Mouse (Mus musculus) urinary bladder, adult 2 months (tissue): Measurements from ENCODE around the gene Osbp. TPM values are rescaled to one million over a fixed set of nuclear protein-coding genes. Genes with fewer than 3 reads are reported as not detected.

Experiments used
- DNase-seq: peaks from one replicate; pipeline ENCODE4 v3.0.0; 2022; ENCODE audit warnings: low spot score
- polyA plus RNA-seq: library from polyadenylated mRNA; depleted of rRNA; stranded (reverse); fragments of >200 nt; gene quantifications from 2 replicates; pipeline ENCODE4 v1.2.3, GENCODE M21; 2012

Osbp gene
- polyA plus RNA-seq, 1 experiment, result 33.2 TPM

DNA sequence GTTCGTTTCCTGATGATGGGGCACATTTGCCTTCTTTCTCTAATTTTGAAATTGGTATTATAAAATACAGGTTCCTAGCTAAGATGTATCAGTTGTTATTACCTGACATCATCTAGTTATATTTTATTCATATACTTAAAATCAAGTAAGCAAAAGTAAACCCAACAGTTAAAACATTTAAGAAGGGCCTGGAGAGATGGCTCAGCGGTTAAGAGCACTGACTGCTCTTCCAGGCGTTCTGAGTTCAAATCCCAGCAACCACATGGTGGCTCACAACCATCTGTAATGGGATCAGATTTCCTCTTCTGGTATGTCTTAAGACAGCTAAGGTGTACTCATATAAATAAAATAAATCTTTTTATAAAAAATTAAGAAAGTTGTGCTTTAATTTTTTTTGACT lies 22.1 kb downstream of the Osbp start:
- DNase-seq, result no peak

DNA sequence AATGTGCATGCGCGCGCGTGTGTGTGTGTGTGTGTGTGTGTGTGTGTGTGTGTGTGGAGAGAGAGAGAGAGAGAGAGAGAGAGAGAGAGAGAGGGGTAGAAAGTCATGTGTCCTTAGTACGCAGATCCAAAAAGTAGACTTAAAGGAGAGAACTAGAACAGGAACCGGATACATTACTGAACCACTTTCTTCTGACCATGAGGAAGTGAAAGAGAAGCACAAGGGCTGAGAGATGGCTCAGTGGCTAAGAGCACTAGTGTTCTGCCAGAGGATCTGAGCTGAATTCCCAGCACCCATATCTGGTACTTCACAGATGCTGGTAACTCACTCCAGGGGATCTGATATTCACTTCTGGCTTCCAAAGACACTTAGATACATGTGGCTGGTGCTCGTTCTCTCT lies 23.6 kb downstream of the Osbp start:
- no peak for DNase-seq

DNA sequence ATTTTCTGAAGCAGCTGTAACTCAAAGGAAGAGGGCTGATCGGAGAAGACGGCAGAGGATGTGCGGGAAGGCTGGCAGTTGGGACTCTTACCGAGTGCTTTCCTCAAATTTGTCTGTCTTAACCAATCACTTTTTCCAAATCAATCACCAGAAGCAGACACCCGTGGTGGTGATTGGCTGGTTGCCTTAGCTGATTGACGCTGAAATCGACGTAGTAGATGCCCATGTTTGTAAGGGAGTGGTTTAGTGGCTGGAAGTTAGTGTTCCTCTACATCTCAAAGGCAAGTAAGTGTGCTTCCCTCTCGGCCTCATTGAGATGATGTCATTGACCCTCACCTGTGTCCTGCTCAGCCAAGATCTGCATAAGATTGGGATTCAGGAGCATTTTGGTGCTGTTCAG lies 26.3 kb downstream of the Osbp start:
- DNase-seq, result no peak

DNA sequence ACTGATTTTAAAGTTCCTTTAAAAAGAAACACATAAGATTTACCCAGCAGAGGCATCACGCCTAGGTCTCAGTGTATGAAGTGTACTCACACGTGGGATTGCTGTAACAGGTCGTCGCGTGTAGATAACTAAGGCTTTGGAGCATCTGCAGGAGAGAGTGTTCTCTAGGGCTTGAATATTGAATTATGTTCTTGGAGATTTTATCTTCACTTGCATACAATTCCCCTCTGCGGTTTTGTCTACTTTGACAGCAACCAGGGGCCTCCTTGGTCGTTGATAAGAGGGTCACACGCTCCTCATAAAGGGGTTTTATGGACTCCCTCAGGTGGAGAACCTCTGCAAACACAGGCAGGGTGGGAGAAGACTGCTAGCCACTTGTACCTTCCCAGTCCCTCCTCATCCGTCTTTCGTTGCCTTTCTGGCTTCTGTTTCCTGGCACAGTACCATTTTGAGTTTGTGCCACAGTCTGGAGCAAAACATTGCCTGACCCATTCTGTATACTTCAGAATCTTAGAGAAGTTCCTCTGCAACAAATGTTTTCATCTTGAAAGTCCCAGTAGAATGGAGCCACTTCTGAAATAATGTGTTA lies 26.8 kb downstream of the Osbp start:
- DNase-seq, result no peak

DNA sequence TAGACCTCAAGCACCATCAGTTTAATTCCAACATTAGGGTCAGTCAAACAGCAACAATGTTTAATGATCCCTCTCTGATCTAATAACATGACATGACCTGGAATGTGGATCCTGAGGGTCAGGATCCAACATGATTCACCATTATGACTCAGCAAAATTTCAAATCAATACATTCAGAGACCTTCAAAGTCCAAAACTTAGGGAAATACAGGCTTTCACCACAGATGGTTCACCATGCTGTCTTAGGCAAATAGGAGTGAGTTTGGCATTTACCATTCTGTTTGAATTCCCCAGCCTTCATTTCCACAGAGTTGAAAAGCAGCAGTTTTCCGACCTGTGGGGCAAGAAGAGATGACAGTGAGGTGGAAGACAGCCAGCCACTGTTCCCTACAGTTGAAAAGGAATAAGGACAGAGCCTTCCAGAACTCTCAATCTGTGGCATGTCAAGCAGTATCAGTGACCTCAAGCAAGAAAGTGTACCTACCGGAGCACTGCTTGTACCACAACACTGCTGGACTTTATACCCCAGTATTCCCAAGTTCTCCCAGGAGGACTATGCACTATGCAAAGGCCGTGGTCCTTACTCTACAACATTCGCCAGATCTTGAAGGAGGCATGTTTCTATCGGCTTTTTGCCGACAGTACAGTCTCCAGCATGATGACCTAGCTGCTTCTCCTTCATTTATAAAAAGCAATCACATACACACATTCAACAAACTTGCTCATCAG lies 29.1 kb downstream of the Osbp start:
- DNase-seq, result no peak

DNA sequence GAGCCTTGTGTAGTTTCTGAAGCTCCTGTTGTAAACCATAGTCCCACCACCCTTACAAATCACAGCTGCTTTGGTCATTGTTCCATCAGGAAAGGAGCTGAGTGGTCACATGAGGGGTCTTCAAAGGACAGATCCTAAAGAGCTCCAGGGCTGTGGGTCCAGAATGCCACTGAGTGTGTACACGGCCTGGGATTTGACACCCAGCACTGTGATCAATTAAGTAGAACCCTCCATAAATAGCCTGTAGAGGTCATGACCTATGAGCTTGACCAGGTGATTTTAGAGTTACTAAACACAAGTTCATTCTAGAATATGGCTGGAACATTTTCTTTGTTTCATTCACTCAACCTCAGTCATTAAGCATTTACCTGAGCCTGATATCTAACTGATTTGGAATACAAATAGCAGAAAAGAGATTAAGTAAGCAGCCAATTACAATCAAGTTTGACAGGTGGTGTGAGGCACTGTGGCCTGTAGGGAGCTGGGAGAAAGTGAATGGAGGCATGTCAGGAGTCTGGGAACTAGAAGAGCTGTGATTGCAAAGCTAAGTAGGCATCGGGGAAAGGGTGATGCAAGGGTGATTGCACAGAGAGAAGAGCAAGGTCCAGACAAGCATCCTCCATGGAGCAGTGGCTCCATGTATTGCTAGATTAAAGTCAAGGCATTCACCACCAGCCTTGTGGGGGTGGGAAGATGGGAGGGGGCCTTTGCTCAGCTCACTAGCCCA lies 30.1 kb downstream of the Osbp start:
- DNase-seq, result no peak

DNA sequence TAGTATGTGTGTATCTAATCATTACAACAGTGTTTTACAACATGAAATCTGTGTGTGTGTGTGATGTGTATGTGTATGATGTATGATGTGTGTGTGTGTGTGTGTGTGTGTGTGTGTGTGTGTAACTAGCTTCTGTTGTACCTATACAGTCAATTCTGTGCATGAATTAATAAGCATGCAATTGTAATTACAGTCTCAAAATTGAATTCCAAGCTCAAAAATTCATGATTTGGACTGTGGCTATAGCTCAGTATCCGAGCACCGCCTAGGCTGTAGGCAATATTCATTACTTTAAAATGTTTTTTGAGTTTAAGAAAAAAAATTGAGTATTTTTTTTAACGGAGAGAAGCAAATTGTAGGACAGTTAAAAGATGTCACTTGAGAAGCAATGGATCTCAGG lies 35.9 kb downstream of the Osbp start:
- no peak for DNase-seq

DNA sequence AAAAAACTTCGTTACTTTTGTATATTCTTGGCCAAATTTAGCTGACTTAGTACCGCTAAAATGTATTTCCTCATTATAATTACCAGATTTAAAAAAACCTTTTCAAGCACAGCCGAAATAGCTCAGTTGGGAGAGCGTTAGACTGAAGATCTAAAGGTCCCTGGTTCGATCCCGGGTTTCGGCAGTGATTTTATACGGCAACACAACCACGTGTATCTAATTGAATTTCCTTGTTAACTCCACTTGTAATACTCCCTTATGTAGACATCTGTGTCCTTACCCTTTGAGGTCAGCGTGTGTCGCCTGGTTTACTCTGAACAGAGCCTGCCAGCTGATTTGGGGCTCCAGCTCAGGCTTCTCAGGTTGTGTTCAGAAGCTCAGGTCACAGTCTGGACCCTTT lies 36.4 kb downstream of the Osbp start:
- DNase-seq, result no peak

DNA sequence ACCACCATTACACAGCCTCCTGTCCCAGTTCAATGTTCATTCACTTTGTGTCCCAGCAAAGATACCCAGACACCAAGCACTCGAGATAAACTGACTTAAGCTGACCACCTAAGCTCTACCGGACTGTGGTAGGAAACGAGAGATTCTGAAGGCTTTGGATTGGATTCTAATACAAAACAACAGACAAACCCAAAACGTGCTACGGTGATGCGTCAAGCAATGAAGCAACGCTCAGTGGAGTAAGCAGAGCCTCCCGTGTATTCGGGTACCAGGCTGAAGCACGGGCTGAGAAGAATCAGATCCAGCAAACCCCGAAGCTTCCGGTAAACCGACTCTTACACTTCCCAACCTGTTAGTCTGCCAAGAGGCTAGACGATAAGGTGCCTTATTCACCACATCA lies 37.0 kb downstream of the Osbp start:
- no peak for DNase-seq

DNA sequence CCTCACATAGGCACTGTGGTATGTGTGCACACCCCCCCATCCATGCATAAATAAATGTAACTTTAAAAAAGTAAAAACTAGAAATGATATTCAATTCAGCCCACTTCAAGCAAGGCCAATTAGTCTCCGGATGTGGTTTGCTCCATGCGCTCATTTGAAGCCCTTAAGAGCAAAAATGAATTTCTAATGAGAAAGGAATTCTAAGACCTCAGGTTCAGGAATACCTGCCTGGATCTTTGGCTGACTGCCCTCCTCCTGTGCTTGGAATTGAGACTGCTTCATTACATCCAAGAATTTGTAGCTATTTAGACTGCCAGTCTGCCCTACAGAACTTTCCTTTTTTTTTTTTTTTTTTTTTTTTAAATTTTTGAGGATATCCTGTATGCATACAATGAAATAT lies 37.8 kb downstream of the Osbp start:
- no peak for DNase-seq

DNA sequence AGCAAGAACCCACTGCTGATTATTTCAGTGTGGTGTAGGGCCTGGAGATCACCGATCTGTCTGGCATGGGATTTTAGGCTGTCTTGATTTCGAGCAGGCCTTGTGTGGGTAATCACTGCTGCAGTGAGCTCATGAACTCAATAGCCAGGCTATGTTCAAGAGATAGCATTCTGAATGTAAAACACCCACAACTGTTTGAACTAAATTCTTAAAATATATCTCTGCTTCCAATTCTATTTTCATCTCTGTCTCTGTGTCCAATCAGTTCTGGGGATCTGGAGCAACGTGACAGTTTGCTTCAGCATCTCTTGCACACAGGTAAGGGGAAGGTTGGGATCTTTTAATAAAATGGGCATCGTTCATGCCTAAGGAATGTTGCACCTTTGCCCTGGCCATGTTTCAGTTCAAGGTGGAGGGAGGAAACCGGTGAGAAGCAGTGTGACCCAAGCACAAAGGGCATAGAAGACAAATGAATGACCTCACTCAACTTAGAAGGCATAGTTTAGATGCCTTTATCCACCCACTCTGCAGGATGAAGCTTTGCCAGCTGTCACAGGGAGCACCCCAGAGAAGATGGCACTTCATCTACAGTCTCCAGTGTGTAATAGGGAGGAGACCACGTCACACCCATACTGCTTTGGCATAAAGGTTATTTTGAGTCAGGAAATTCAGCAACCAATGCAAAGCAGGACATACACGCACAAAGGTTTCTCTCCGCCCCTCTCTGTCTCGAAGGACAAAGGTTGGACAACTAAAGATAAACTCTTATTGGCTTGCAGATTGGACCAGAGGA lies 38.7 kb downstream of the Osbp start:
- DNase-seq, result no peak

DNA sequence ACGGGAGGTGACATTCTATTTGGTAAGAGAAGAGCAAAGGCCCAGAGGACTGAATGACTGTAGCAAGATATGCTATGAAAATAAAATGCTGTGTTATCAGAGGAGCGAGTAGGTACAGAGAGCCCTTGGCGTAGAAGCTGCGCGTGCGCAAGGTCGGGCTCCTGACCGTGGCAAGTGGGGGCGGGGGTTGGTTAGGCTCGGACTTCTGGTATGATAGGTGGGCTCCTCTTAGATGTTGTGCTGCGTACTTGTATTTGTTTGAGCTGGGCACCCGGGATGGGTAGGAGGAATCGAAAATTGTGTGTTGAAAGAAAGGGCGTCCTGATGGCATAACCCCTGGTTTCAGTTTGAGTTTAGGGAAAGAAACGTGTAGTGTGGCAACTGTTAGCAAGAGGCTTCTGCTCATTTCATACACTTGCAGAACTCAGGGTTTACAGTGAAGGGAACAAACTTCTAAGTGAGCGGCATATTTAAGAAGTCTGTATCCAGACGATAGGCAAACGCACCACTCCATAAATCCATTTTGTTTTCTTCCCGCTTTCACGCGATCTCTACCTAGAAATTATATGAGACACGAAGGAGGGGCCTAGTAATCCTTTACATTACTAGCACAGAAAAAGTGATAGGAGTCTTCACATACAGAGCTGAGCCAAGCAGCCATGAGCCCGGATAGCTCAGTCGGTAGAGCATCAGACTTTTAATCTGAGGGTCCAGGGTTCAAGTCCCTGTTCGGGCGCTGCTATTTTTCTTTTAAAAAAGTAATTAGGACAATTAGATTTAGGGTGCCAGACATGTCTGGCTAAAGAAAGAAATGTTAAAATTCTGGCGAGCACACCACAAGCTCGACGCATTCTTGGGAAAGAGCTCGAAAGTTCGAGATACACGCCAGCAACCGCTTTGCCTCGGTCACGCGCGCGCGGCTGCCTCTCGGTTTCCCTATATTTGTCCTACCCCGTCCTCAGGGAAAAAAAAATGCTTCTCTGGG lies 39.9 kb downstream of the Osbp start:
- peak; percentile 73 for DNase-seq

DNA sequence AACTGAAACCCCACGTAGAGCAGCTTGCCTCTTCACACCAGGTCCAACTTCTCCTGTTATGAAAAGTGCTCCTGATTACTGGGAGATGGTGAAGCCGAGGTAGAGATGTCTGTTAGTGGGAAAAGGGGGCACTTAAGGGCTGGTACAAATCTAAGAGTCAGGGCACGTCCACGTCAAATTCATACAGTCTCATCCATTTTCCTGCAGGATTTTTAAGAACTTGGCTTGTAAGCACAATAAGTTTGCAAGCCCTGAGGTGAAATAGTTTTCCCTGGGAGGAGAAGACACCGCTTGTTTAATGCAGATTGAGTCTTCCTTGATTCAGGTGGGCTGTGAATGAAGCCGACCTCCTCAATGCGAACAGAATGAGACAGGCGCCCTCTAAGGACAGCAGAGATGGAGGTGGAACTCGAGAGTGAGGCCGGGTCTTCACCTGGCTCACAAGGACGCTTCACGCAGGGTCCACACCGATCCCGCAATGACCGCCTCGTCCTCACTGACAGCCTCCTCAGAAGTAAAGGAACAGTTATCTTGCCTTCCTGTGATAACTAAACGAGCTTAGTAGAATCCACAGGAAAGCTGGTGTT lies 40.7 kb downstream of the Osbp start:
- no peak for DNase-seq

DNA sequence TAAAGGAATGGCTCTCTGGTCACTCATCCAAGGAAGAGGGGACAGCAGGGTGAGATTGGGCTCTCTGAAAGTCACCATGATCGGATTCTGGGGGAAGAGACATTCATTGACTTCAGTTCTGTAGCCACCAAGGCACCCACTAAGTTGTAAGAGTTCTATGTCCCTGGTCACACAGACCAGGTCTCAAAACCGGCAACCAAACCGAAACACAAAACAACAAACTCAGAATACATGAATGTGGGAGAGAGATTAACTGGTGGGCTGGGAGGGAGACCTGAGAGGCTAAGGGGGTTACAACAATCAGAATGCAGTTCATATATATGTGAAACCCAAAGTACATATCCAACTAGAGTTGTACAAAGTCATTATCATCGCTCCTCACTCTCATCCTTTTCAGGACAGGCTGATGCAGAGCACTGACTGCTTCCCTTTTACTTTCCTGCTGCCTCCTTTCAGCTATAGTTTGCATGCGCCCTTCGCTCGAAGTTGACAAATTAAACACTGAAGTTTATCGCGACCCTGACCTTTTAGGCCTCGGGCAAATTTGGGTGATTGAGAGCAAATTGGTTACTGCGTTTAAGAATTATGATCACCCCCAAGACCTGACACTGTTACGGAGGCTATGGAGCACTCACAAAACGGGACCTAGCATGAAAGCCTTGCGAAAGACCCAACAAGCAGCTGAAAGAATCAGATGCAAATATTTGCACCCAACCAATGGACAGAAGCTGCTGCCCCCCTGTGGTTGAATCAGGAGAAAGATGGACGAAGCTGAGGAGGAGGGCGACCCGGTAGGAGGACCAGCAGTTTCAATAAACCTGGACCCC lies 41.6 kb downstream of the Osbp start:
- no peak for DNase-seq

DNA sequence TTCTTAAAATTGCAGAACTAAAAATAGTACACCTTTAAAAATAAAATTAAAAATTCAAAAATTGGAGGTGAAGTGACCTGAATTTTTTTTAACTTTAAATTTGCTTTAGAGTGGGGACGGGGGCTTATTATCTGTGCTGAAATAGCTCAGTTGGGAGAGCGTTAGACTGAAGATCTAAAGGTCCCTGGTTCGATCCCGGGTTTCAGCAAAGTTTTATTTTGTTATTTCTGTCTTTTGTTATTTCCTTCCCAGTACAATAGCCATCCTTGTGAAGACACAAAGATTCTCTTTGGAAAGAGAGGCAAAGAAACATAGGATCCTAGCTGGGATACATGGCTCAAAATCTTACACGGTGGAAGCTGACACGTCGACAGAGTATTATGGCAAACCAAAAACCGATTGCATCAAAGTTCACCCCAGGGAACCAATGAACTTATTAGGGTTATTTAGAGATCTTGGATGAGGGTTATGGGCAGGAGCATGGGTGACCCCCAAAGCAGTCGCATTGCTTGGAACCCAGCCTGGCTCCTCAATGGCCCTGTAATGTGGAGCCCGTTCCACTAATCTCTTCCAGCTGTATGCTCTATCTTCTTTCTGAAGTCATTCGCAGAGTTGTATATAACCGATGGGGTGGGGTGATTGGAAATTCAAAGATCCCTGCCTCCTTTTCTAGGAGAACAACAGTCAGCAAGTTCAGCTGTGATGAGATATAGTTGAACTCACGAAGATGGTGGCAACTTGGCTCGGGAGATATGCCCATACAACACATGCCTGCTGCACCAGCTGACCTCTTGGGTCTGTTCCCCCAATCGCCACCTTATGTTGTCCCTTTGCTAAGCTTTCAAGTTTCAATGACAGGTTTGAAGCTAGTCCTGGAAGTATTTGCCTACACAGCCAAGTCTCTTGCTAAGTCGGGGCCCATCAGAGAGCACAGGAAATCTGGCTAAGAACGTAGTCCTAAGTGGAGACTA lies 43.0 kb downstream of the Osbp start:
- DNase-seq, result no peak

DNA sequence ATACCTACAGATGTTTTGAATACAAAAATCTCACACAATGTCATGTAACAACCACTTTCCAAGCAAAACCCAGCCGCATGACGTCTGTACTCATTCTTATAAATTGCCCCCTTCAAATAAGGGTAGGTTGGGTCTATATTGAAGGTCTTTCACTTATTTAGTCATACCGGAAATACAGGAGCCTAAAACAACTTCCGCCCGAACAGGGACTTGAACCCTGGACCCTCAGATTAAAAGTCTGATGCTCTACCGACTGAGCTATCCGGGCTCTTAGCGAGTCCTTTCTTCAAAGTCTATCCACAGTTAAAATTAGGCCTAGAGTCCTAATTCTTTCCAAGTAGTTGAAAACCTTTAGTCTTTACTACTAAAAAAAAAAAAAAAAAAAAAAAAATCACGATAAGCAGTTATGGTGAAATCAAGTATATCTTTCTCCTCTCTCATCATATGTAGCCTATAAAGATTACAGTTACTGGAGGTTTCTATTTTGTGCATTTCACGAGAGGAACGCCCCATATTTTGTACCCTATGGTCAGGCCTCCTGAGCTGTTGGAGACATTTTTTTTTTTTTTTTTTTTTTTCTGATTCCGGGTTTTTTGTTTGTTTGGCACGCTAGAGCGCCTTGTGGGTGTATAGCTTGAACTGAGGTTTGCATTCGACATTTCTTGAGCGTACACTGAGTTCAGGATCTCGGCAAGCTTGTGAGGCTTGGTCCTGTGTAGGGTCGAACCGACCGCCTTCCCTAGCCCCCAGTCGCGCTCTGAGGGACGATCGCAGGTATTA lies 44.0 kb downstream of the Osbp start:
- DNase-seq, result peak; percentile 44

DNA sequence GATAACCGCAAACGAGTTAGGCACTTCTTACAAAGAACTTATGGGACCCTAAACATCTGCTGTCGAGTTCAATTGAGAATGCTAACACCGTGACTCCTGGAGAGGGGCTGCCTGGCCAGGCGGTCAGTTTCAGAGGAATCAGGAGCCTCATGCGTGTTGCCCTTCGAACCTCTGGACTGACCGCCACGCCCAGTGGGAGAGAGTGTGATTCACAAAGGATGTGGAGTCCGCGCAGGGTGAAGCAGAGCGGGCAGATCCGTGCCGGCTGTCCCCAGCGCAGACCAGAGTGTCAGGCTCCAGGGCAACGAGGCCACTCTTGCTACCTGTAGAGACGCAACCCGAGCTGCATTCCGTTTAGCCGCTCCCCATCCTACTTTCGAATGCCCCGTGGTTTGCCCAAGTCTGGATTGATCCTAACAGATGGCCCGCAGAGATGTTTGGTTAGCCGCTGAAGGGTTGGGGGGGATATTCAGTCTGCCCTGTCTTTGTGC lies 44.6 kb downstream of the Osbp start:
- peak; percentile 57 for DNase-seq
